10 mouse cellular contexts compared by ENCODE assay signal in the genomic region with DNA sequence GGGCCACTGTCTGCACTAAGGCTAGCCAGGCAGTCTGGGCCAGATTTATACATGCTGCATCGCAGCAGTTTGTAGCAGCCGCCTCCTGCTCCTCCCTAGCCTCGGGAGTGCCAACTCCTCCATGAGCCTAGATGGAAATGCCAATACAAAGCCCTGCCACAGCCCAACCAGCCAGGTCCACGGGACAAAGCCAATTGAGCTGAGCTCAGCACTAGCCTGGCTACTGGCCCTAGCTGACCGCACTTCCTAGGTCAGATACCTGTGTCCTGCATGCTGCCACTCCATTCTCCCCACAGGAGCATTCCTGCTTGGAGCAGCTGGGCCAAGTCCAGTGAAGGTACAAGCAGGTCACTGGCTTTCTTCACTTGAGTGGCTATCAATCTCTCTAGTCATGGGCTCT. TPM values are rescaled to one million over a fixed set of nuclear protein-coding genes. Genes with fewer than 3 reads are reported as not detected.
DNase-seq lines count a peak whose midpoint lies in the region; ATAC-seq lines count a peak whose summit lies in the region.
"Had no signal": no experiment of that assay in that cellular context is flagged by ENCODE, and none has a peak within 500 bp of the region (broad histone marks: within the 10 kb centered on the region; RNA-seq: fewer than 3 reads in every experiment).

No protein-coding gene starts in this region.

- H3K27ac ChIP-seq in forebrain, embryonic 16.5 days (ENCODE audit: low read length), result no peak overlapping the region

- 72% methylated on average over 5 of the region's 5 CpGs for WGBS in forebrain, embryonic 16.5 days

- DNase-seq in gastrocnemius, postnatal 14 days, result peak; percentile 42
- DNase-seq in gastrocnemius, postnatal 36 days, result no peak
- DNase-seq in adipocyte (ENCODE audit: low spot score), result peak; percentile 67
- peak; percentile 79 to 81 for DNase-seq in cerebellum, postnatal 25 days
- peak; percentile 64 to 67 for DNase-seq in kidney, postnatal 36 days
- DNase-seq in natural killer cell, adult 2 months (ENCODE audit: low spot score in 2 of 2), result no peak
- DNase-seq in ovary, adult 18-20 months (ENCODE audit: low spot score), result no peak

- H3K9me3 ChIP-seq in forebrain, embryonic 16.5 days (ENCODE audit: control insufficient read depth, low read length), result no peaks in the 10 kb centered on the region

- no peak for ATAC-seq in forebrain, embryonic 16.5 days

- no peaks in the 10 kb centered on the region for H3K27me3 ChIP-seq in forebrain, embryonic 16.5 days (replicated peaks; ENCODE audit: control insufficient read depth, insufficient read depth, low read length)
- H3K27me3 ChIP-seq: CH12.LX had no signal

- H3K36me3 ChIP-seq in forebrain, embryonic 16.5 days (ENCODE audit: control insufficient read depth, insufficient read depth), result no peaks in the 10 kb centered on the region

- no peak overlapping the region for H3K9ac ChIP-seq in forebrain, embryonic 16.5 days (replicated peaks; ENCODE audit: low read depth, low read length)

- H3K4me1 ChIP-seq in forebrain, embryonic 16.5 days (replicated peaks; ENCODE audit: control insufficient read depth, insufficient read depth, low read length), result peaks cover 11% of the 10 kb centered on the region; the same call in 1 of the 2 replicates

- no peak overlapping the region for H3K4me3 ChIP-seq in forebrain, embryonic 16.5 days (replicated peaks; ENCODE audit: low read length)
- H3K4me3 ChIP-seq: myocyte had no signal

- no peak overlapping the region for H3K4me2 ChIP-seq in forebrain, embryonic 16.5 days (ENCODE audit: low read length)

- intact Hi-C loops in gastrocnemius, postnatal 14 days (cut with DNase I; ENCODE audit: low total_unique reads), result no loop called here
- intact Hi-C loops in gastrocnemius, postnatal 36 days (cut with DNase I), result no loop called here

RNA-seq across cellular contexts. Expression of a gene that starts 34.2 kb away (rescaled TPM):
- total RNA-seq in gastrocnemius, postnatal 14 days (2021), result 1 to 10 TPM; 2.1 to 3.2 TPM
- 1 to 10 TPM in 1 of 2 experiments, under 1 TPM in 1; 0.99 to 1.4 TPM for total RNA-seq in gastrocnemius, postnatal 36 days (2021)
- polyA plus RNA-seq in forebrain, embryonic 16.5 days (2015; fragmentation: Nextera tagmentation; extraction: Ambion mirVana), result 1.2 and 1.3 TPM in 2 replicates

Comparison
In these comparisons a context has a peak if more than half of its experiments do, and no peak if none do; other contexts are left out.
1. DNase-seq: peak in gastrocnemius, postnatal 14 days (single experiment), adipocyte (single experiment), cerebellum, postnatal 25 days (2 of 2) and kidney, postnatal 36 days (2 of 2); none in gastrocnemius, postnatal 36 days (0 of 2), natural killer cell, adult 2 months (0 of 2) and ovary, adult 18-20 months (single experiment).